Mouse (Mus musculus) G1E-ER4 (cell line): Measurements from ENCODE around the gene Letm1. TPM values are rescaled to one million over a fixed set of nuclear protein-coding genes. Genes with fewer than 3 reads are reported as not detected.

Source experiments
- GATA1 ChIP-seq: IDR thresholded peaks from one replicate; pipeline ENCODE4 v1.8.0; 2012; ENCODE audit warnings: low read length, inconsistent platforms
- polyA plus RNA-seq: library from polyadenylated mRNA; stranded (reverse); fragments of >175 nt; gene quantifications from 2 replicates; pipeline ENCODE4 v1.2.3, GENCODE M21; 2012

The Letm1 gene
- polyA plus RNA-seq, 1 experiment, result 39.6 TPM

DNA sequence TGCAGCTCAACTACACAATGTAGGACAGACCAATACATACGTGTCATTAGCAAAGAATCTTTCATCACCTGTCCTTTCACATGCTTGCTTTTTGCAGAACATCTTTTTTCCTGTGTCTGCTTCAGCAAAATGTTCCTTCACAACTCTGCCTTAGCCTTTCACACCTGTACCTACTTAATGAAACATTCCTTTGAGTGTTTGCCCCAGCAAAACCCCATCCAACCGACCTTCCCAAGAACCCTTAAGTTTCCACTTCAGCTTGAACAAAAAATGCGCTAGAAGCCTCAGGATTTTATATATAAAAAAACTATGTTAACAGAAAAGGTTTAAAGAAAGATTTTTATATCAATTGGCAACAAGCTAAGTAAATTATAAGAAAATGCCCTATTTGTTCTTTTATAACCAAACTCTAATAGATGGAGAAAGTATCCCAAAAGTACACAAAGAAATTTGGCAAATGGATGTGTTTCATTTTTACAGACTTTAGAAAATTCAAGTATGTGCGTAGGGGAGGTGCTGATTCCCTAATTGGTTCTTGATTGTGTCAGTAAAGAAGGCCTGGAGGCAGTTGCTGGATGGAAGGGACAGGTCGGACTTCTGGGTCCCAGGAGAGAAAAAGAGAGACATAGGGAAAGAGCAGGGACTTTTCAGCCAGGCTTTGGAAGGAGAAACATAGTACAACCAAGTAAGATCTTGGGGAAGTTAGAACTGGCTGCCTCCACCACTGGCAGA lies 9.5 kb upstream of the Letm1 start:
- TF ChIP-seq GATA1, result no peak

DNA sequence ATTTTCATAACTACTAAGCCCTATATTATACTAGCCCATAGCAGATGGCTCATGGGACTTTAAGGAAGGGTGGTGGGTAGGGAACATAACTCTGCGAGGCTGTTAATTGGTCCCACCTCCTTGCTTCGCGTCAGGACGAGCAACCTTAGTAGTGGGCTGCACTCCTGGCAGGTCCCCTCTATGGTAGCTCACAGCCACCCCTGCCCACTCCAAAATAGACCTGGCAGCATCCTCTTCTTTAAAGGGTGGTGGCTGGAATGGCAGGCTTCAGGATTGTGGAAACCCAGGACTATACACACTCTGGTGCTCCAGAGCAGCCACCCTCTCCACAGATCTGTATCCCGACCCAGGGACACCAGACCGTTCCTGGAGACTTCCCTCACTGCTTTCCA lies 378 bp upstream of the Letm1 start:
- TF ChIP-seq GATA1, result no peak

DNA sequence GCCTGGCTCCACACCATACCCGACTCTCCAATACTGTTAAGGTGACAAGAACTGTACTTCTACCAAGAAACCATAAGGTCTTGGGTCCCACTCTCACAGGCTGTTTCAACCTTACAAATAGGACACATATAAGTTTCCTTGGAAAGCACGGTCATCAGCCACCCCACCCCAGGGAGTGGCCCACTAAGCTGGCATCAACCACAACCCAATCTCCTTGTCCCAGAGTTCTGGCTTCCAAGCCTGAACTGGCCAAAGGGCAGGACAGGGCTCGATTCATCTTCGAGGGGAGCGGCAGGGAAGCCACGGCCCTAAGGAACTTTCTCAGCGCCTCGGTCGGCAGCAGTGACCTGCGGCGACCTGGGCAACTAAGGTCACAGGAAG lies 663 bp downstream of the Letm1 start:
- no peak for TF ChIP-seq GATA1

DNA sequence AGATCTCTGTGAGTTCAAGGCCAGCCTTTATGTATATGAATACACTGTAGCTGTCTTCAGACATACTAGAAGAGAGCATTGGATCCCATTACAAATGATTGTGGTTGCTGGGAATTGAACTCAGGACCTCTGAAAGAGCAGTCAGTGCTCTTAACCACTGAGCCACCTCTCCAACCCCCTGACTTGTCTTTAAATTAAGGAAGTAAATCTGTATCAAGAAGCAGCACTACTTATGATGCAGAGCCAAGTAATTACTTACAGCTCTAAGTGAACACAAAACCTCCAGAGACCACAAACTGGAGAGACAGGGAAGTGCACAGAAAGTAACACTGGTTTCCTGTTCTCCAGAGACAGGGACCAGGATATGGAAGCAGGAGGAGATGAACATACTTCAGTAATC lies 5.4 kb downstream of the Letm1 start:
- no peak for TF ChIP-seq GATA1

DNA sequence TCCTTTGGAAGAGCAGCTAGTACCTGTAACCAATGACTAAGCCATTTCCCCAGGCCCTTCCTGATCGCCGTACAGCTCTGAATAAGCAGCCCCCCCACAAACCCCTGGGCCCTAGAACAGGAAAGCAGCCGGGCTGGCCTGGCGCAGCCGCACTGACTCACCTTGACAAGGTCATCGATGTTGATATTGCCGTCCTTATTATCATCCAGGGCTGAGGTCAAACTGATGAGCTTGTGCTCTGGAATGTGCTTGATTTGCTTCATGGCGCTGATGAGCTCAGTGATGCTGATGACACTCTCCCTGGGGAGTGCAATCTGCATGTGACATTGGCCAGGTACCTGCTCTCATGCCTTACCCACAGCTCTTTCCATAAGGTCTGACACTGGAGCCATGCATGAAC lies 39.1 kb downstream of the Letm1 start:
- TF ChIP-seq GATA1, result no peak

DNA sequence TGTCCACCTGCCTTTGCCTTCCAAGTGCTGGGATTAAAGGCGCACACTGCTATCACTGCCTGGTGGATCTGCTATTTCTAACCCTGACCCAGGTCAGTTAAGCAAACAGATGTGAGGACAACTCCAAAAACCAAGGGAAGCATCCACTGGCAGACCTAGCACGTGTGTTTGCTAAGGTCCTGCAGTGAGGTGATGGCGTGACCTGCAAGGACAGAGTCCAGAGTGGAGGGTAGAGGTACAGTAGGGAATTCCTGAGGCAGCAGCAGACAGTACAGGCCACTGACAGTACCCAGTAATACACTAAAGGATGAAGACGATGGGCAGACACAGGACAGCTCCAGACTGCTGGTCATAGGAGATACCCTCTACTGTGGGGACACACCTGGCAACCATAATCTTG lies 42.1 kb downstream of the Letm1 start:
- TF ChIP-seq GATA1, result no peak

DNA sequence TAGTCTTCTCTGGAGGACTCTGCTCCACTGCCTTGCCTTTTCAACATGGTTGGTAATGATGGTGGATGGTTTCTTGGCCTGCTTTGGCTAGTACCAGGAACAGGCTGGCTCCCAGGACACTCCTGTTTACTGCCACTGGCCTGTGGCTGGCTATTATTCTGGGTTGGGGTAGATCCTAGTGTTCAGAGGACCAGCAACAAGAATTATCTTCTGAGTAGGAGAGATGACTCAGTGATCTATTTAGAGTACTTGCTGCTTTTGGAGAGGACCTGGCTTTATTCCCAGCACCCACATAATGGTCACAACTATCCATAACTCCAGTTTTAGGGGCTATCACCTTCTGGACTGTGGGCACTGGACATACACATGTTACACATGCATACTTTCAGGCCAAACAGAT lies 44.3 kb downstream of the Letm1 start:
- no peak for TF ChIP-seq GATA1

DNA sequence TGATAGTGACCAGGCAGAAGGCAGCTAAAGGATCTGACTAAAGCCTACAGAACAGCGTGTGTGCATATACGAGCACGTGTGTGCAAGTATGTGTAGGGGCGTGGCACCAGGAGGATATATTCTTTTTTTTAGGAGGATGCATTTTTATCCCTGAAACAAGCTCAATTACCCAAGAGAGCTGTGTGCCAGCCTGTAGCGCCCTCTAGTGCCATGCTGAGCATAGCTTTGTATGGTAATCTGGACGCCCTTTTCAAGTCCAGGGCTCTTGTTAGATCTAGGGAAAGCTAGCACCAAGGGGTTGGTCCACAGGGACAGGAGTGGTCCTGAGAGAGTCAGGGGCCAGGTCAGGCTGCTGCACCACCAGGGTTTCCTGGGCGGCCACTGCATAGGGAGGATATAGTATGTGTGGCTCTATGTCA lies 44.7 kb downstream of the Letm1 start:
- no peak for TF ChIP-seq GATA1

DNA sequence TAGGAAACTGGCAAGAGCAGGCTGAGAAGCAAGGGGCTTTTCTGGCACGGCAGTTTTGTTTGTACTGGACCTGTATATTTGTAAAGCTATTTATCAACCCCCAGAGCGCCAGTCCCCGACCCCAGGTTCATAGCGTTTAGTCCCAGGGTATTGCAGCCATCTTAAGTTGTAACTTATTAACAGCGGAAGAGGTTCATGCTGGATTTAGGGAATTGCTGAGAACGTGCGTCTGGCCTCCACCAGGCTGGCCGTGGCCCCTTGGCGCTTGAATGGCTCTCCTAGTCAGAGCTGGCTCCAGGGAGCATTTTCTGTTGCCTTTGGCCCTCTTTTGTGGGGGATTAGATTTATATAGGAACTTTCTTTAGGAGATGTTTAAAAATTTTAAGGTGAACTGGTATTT lies 46.4 kb downstream of the Letm1 start:
- TF ChIP-seq GATA1, result no peak

DNA sequence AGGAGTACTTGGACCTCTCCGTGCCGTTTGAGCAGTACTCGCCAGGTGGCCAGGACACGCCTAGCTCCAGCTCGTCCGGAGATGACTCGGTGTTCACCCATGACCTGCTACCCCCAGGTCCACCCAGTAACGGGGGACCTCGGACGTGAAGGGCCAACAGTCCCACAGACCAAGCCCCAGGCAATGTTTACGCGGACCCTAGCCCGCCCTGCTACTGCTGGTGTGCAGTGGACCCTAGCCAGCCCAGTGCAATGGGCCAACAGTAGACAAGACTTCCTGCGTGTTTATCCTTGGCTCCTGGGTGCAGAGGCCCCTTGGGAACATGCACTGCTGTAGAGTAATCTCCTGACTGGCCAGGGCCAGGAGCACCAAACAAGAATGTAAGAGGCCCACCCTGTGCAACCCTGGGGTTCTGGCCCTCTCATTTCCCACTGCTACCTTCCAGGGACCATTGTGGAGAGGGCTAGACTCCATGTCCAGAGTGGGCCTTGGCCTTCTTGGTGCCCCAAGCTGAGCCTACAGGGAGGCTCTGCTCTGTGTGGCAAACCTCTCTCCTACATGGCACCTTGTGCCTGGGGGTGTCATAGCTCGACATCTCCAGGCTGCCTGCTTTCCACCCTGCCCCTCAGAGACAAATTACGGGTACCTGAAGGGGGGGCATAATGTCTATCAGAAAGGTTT lies 47.1 kb downstream of the Letm1 start:
- TF ChIP-seq GATA1, result no peak

DNA sequence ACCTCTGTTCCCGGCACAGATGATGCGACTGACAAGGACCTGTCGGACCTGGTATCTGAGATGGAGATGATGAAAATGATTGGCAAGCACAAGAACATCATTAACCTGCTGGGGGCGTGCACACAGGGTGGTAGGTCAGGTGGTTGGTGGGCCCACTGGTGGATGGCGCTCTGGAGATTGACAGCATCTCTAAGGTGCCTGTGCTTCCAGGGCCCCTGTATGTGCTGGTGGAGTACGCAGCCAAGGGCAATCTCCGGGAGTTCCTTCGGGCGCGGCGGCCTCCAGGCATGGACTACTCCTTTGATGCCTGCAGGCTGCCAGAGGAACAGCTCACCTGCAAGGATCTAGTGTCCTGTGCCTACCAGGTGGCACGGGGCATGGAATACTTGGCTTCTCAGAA lies 48.8 kb downstream of the Letm1 start:
- no peak for TF ChIP-seq GATA1

DNA sequence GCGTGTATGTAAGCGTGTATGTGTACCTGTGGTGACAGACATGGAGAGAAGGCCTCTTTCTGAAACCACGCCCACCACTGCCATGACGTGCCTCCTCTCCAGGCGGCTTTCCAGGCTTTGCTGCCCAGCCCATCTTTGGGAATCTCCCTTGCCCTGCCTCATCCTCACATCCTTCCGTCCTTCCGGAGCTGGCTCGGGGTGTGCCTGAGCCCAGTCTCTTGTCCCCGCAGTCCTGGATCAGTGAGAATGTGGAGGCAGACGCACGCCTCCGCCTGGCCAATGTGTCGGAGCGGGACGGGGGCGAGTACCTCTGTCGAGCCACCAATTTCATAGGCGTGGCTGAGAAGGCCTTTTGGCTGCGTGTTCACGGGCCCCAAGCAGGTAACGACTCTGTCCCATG lies 51.6 kb downstream of the Letm1 start:
- no peak for TF ChIP-seq GATA1

DNA sequence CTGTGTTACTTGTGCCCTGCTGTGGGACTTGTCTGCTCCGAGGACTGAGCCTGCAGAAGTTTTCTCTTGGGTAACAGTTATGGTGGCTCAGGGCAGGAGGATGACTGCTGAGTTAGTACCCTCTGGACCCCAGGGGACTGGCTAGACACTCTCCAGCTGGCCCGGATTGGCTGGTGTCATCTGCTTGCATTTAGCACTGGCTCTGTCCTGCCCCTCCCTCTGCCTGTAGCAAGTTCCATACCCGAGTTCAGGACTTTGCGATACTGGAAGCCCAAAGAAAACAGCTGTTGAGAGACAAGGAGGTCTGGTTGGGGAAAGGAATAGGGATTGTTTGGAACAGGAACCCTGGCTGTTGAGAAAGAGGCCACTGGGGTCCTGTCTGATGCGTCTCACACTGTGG lies 52.1 kb downstream of the Letm1 start:
- no peak for TF ChIP-seq GATA1

DNA sequence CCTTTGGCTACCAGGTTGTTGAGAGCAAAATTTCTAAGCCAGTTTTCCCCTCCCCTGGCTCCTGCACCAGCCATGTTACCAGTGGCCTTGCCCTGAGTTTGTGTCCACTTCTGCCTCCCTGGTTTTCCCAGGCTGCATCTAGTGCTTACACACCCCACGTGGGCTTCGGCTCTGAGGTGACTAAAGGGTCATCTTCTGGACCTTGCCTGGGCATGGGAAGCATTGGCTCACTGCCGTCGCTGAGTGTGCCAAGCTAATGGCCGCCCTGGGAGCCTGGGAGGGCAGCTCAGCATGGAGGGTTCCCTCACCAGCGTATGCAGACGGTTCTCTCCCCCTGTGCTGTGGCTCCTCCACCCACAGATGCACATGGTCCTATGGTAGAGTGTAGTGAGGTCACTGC lies 53.8 kb downstream of the Letm1 start:
- no peak for TF ChIP-seq GATA1

DNA sequence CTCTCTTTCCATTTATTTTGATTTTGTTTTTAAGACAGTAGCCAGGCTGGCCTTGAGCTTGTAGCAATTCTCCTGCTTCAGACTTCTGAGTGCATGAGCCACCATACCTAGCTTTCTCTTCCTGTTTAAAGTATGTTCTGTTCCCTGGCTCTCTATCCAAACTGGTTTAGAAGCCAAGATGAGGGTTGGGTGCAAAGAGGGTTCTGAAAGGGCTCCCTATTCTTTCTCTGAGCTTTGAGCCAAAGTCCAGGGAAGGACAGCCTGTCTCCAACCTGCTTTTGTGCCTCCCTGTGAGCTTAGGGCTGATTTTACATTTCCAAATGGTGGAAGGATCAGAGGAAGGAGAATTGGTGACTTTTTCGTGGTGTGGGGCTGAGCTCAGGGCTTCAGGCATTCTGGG lies 55.7 kb downstream of the Letm1 start:
- TF ChIP-seq GATA1, result no peak

DNA sequence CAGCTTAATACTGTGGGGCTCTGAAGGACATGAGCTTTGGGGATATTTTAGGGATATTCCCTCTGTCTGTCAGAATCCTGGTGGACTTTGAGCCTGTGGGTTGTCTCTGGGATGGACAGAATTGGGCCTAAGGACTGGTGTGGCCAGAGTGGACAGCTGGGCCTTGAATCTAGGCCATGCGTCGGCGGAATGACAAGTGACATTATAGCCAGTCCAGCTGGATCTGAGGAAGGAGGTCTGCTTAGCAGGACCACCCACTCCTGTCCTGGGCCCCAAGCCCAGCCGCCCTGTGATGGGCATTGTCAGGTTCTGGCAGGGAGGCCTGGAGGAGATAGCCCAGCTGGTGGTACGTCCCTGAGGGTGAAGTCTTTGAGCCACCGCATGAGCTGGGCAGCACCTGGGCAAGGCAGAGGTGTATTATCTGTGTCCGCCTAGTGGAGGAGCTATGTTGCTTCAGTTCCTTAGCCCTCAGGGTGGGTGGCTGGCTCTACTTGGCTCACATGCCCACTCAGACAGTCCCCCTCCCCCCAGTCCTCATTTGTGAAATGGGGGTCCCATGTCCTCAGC lies 56.5 kb downstream of the Letm1 start:
- no peak for TF ChIP-seq GATA1
